Mouse (Mus musculus) hindbrain, postnatal 0 days (tissue): ENCODE measurements around the gene Trpm8. TPM values are rescaled to one million over a fixed set of nuclear protein-coding genes. Genes with fewer than 3 reads are reported as not detected.
A peak's percentile ranks its signal among the peaks of the same experiment; 100 is the strongest.

Experiments
- ATAC-seq: fragments of 200-750 bp; cut with Nextera tagmentation; 2 replicates; pipeline ENCODE4 v1.8.0; 2017; ENCODE audit warnings: mild to moderate bottlenecking, moderate TSS enrichment, moderate library complexity
- DNase-seq: peaks from one replicate; pipeline ENCODE4 v3.0.0-alpha.2; 2015; ENCODE audit warnings: low spot score
- H3K27ac ChIP-seq: fragments of 300-500 bp; sonication (generic); 2 replicates; pipeline ENCODE4 v1.5.1; 2014; ENCODE audit warnings: mild to moderate bottlenecking
- H3K27me3 ChIP-seq: fragments of 300-500 bp; sonication (generic); 2 replicates; pipeline ENCODE4 v1.6.1; 2014; ENCODE audit warnings: low read length, mixed read lengths; ENCODE audit not compliant: insufficient read depth
- H3K36me3 ChIP-seq: fragments of 300-500 bp; sonication (generic); 2 replicates; pipeline ENCODE4 v1.6.1; 2014; ENCODE audit warnings: low read length, mixed read lengths; ENCODE audit not compliant: insufficient read depth
- H3K4me1 ChIP-seq: fragments of 300-500 bp; sonication (generic); 2 replicates; pipeline ENCODE4 v1.6.1; 2014; ENCODE audit warnings: antibody characterized with exemption, low read length, mixed read lengths; ENCODE audit not compliant: insufficient read depth
- H3K4me2 ChIP-seq: fragments of 300-500 bp; sonication (generic); 2 replicates; pipeline ENCODE4 v1.6.1; 2014; ENCODE audit warnings: low read depth, mild to moderate bottlenecking, low read length, moderate library complexity, mixed read lengths
- H3K4me3 ChIP-seq: fragments of 300-500 bp; sonication (generic); 2 replicates; pipeline ENCODE4 v1.5.1; 2014; ENCODE audit warnings: low read length
- H3K9ac ChIP-seq: fragments of 300-500 bp; sonication (generic); replicated peaks from 2 replicates; pipeline ENCODE4 v1.6.1; 2014; ENCODE audit warnings: mild to moderate bottlenecking, low read length, moderate library complexity, mixed read lengths
- H3K9me3 ChIP-seq: fragments of 300-500 bp; sonication (generic); 2 replicates; pipeline ENCODE4 v1.6.1; 2016; ENCODE audit warnings: low read length, mixed read lengths
- CTCF ChIP-seq: IDR thresholded peaks from 2 replicates; pipeline ENCODE4 v1.5.1; 2016; ENCODE audit warnings: antibody characterized with exemption, control low read depth, low read depth
- WGBS: fragments of 180-500 bp; shearing (Covaris S2); extraction: QIAGEN DNeasy Blood & Tissue Kit; methylation state at CpG from one replicate; pipeline ENCODE4 v1.1.7; 2014; 5-methylcytosine and 5-hydroxymethylcytosine counted together
- polyA plus RNA-seq: library from polyadenylated mRNA; unstranded; fragments of >200 nt; fragmentation: Nextera tagmentation; extraction: Ambion mirVana; gene quantifications from 2 replicates; pipeline ENCODE4 v1.2.1, GENCODE M21; 2015
- total RNA-seq: library from RNA; depleted of rRNA; stranded (reverse); fragments of >200 nt; gene quantifications from 2 replicates; pipeline ENCODE4 v1.2.3, GENCODE M21; 2014

The Trpm8 gene
- total and polyA plus RNA-seq, 2 experiments from 2014 or later: 0.05 to 0.11 TPM

- Histone ChIP-seq H3K9me3 (peaks cover 97% of the 10 kb centered on the region), H3K4me3 (no peak overlapping the region), H3K9ac (no peak overlapping the region), H3K4me1 (no peaks in the 10 kb centered on the region), H3K27ac (no peak overlapping the region), H3K27me3 (no peaks in the 10 kb centered on the region), H3K36me3 (no peaks in the 10 kb centered on the region), H3K4me2 (no peak overlapping the region)
- ATAC-seq: no peak
- TF ChIP-seq CTCF: no peak
- no peak for DNase-seq
- WGBS: 62% methylated on average over 4 of the region's 4 CpGs
Observed at GRCm38 (mm10) chr1:88235894-88236415, 41.5 kb upstream of the Trpm8 start.

- no peaks in the 10 kb centered on the region for H3K36me3 ChIP-seq
- no peak overlapping the region for H3K4me2 ChIP-seq
- no peaks in the 10 kb centered on the region for H3K27me3 ChIP-seq
- no peaks in the 10 kb centered on the region for H3K4me1 ChIP-seq
- H3K9me3 ChIP-seq: peaks cover 97% of the 10 kb centered on the region
- TF ChIP-seq CTCF: no peak
- DNase-seq: no peak
- H3K27ac ChIP-seq: no peak overlapping the region
- WGBS: 79% methylated on average over 5 of the region's 5 CpGs
- no peak overlapping the region for H3K9ac ChIP-seq
- no peak for ATAC-seq
- H3K4me3 ChIP-seq: no peak overlapping the region
Observed at GRCm38 (mm10) chr1:88237311-88237710, 40.1 kb upstream of the Trpm8 start.

- H3K9ac ChIP-seq: no peak overlapping the region
- no peak overlapping the region for H3K4me2 ChIP-seq
- DNase-seq (no peak), ATAC-seq (0 out of 2 replicates have a peak, but pooled peaks have one; percentile 10)
- no peak overlapping the region for H3K4me3 ChIP-seq
- H3K4me1 ChIP-seq: no peaks in the 10 kb centered on the region
- TF ChIP-seq CTCF: no peak
- 75% methylated on average over 6 of the region's 6 CpGs for WGBS
- H3K36me3 ChIP-seq: no peaks in the 10 kb centered on the region
- peaks cover 97% of the 10 kb centered on the region for H3K9me3 ChIP-seq
- H3K27me3 ChIP-seq: no peaks in the 10 kb centered on the region
- no peak overlapping the region for H3K27ac ChIP-seq
Observed at GRCm38 (mm10) chr1:88238771-88239170, 38.7 kb upstream of the Trpm8 start.

- Histone ChIP-seq H3K27me3 (no peaks in the 10 kb centered on the region), H3K36me3 (no peaks in the 10 kb centered on the region), H3K4me3 (no peak overlapping the region), H3K4me2 (no peak overlapping the region), H3K9me3 (peaks cover 97% of the 10 kb centered on the region), H3K9ac (no peak overlapping the region), H3K27ac (no peak overlapping the region), H3K4me1 (no peaks in the 10 kb centered on the region)
- no peak for DNase-seq
- ATAC-seq: no peak
- WGBS: 75% methylated on average over 5 of the region's 5 CpGs
- no peak for TF ChIP-seq CTCF
Observed at GRCm38 (mm10) chr1:88240072-88240471, 37.4 kb upstream of the Trpm8 start.

- ATAC-seq (no peak), DNase-seq (no peak)
- H3K9me3 ChIP-seq: peaks cover 97% of the 10 kb centered on the region
- no peaks in the 10 kb centered on the region for H3K36me3 ChIP-seq
- no peak overlapping the region for H3K4me2 ChIP-seq
- no peak for TF ChIP-seq CTCF
- H3K27me3 ChIP-seq: no peaks in the 10 kb centered on the region
- H3K4me1 ChIP-seq: no peaks in the 10 kb centered on the region
- no peak overlapping the region for H3K27ac ChIP-seq
- 71% methylated on average over 4 of the region's 4 CpGs for WGBS
- H3K9ac ChIP-seq: no peak overlapping the region
- no peak overlapping the region for H3K4me3 ChIP-seq
Observed at GRCm38 (mm10) chr1:88240579-88240978, 36.9 kb upstream of the Trpm8 start.

- ATAC-seq: no peak
- H3K9ac ChIP-seq: no peak overlapping the region
- H3K4me3 ChIP-seq: no peak overlapping the region
- H3K27ac ChIP-seq: no peak overlapping the region
- H3K4me1 ChIP-seq: no peaks in the 10 kb centered on the region
- H3K36me3 ChIP-seq: no peaks in the 10 kb centered on the region
- TF ChIP-seq CTCF: no peak
- no peaks in the 10 kb centered on the region for H3K27me3 ChIP-seq
- DNase-seq: no peak
- H3K4me2 ChIP-seq: no peak overlapping the region
- peaks cover 99% of the 10 kb centered on the region for H3K9me3 ChIP-seq
- WGBS: 63% methylated on average over 5 of the region's 5 CpGs
Observed at GRCm38 (mm10) chr1:88243861-88244260, 33.6 kb upstream of the Trpm8 start.

- H3K36me3 ChIP-seq: no peaks in the 10 kb centered on the region
- WGBS: 78% methylated on average over 6 of the region's 6 CpGs
- H3K4me2 ChIP-seq: no peak overlapping the region
- H3K9me3 ChIP-seq: peaks cover 99% of the 10 kb centered on the region
- no peak for ATAC-seq
- no peak for DNase-seq
- H3K4me3 ChIP-seq: no peak overlapping the region
- H3K9ac ChIP-seq: no peak overlapping the region
- H3K4me1 ChIP-seq: no peaks in the 10 kb centered on the region
- H3K27ac ChIP-seq: no peak overlapping the region
- H3K27me3 ChIP-seq: no peaks in the 10 kb centered on the region
- no peak for TF ChIP-seq CTCF
Observed at GRCm38 (mm10) chr1:88245881-88246280, 31.6 kb upstream of the Trpm8 start.
